Mouse (Mus musculus) layer of hippocampus, adult 11-12 months (tissue): Measurements from ENCODE around the gene Anapc15-ps.

Experiments
- DNase-seq: peaks from one replicate; pipeline ENCODE4 v3.0.0; 2022; ENCODE audit warnings: low spot score

Anapc15-ps gene

DNA sequence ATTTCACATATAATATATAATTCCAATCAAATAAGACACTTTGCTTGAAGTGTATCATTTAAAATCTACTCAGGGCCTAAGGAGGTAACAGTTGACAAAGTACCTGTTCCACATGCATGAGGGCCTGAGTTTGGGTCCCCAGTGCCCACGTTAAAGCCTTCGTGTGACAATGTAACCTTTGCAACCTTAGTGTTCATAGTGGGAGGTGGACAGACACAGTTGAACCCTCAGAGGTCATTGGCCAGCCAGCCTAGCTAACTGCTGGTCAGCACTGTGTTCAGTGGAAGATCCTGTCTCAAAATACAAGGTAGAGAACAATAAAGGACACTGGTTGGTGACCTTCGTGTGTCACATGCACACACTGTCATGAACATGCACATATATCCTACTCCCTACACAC is 4.2 kb downstream of the Anapc15-ps start:
- no peak for DNase-seq

DNA sequence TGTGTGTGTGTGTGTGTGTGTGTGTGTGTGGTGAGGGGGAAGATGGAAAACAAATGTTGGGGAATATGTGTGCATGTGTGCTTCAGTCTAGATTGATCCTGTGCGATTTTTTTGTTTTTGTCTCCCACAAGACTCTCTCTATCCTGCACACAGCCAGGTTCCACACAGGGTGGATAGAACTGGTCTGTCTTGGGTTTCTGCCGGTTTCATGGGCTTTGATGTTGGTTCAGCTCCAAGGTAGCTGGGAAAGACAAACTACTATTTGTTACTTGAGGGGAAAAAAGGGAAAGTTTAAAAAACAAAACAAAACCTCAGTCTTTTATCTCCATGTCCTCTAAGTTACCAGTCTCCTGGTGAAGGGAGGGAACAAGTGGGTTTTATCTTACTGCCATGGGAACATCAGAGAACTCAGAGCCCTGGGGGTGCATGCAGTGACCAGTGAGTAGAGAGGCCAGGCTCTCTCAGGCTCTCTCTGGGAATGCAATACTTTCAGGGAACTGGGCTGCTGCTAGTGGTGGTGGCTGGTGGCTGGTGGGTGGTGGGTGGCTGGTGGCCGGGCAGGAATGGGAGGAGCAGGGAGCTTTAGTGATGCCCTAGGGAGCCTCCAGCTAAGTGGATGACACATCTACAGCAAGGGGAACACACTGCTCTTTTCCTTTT is 5.8 kb downstream of the Anapc15-ps start:
- DNase-seq = no peak

DNA sequence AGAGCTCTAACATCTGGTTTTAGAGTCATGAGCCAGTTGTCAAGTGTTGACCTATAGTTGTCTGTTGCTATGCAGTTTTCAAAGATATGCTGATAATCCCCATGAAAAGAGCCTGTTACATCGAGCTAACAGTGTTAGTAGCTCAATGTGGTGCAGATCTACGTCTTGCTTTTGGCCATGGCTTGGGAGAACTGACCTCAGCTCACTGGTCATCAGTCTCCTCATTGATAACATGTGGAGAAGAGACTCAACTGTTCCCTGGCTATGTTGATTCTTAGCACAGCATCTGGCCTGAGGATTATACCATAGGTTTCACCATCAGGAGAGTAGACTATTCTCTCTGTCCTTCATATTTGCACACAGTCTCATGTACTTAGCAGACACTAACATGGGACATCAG is 6.5 kb downstream of the Anapc15-ps start:
- no peak for DNase-seq

DNA sequence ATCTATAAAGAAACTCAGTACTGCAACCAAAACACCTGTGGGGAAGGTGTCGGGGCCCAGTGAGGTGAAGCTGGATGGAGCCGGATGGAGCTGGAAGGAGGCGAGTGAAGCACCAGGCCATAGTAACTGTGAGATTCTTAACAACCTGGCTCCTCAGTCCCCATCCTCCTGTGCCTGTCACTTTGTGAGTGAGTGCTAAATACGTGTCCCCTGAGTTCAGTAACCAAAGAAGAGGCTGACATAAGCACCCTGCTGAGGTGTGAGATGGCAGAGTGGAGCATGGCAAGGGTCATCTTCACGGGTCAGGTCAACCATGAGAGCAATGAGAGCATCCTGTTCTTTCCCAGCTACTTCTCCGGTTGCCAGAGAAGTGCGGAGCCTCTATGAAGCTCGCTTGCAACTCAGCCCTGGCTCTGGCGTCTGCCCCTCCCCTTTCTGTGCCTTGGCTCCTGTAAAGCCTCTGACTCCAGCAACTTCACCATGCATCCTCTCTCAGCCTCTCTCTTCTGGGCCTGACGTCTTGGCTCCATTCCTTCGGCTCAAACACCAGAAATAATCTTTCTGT is 7.7 kb downstream of the Anapc15-ps start:
- DNase-seq = no peak

DNA sequence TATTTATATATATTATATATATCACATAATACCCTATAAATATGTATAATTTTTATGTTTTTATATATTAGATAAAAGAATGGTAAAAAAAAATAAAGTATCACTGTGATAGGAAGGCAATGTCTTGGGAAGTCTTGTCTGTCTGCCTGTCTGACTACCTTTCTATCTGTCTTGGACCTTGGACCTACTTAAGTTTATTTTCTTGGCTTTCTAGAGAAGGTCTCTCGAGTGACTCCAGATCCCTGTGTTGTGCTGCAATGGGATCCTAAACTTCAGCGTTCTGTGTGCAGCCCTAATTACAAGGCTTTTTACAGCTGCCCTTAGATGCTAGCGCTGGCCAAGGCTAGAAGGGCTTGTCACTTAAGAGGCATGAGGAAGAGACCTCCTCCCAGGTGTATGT is 8.6 kb downstream of the Anapc15-ps start:
- DNase-seq = no peak

DNA sequence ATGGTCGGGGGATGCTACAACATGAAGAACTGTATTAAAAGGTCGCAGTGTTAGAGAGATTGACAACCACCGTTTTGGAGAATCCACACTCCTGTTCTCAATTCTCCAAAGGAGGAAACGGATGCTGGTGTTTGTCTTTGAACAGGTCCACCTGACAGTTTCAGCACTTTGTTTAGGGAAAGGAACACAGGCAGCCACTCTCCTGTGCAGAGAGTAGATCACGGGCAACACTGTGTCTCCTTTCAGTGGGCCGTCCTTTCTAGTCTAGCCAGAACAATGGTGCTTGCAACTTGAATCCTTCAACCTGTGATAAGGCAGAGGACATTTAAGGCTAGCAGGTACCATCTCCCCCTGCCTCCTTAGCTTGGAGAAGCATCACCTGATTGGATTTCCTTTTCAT is 12.9 kb downstream of the Anapc15-ps start:
- DNase-seq = no peak

DNA sequence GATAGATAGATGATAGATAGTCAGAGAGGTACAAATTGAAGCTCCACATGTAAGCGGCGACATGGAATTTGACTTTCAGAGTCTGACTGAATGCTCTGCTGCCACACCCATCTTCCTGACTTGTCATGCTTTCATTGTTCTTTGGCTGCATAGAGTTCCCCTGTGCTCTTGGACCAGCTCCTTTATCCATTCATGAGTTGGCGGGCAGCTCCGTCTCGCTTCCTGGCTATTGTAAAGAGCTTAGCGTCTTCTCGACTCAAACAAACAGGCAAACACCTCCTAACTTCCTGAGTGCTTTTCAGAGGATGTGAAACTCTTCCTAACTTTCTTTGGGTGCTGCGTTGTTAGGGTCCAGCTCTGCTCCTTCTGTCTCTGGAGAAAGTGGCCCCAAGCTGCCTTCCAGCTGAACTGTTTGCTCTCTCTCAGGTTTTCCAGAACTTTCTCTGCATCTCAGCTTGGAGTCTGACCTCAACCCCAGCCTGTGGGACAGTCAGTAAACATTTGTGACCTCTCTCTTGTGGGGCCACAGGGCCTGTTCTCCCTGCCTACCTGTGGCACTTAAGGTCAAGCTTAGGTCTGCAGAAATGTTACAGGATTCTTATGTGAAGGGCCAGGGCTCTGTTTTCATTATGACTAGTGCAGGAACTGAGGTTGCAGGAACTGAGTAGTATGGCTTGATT is 13.6 kb downstream of the Anapc15-ps start:
- no peak for DNase-seq

DNA sequence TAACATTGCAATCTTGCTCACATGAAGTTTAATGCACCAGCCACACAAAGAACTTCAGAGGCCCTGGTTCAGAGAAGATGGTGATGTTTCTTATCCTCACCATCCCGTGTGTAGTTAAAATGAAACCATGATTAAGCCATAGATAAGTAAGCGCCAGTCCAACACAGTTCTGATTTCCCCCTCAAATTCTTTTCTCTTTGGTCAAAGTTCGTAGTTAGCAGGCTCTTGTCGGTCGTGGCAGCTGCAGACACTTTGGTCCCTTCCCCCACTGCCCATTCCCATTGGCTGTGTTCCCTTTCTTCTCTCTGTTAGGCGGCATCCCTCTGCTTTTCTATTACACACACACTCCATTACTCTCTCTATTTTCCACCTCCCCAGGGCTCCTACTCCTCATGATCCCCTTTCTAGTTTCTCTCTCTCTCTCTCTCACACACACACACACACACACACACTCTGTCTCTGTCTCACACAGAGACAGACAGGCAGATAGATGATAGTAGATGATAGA is 14.4 kb downstream of the Anapc15-ps start:
- DNase-seq = no peak

DNA sequence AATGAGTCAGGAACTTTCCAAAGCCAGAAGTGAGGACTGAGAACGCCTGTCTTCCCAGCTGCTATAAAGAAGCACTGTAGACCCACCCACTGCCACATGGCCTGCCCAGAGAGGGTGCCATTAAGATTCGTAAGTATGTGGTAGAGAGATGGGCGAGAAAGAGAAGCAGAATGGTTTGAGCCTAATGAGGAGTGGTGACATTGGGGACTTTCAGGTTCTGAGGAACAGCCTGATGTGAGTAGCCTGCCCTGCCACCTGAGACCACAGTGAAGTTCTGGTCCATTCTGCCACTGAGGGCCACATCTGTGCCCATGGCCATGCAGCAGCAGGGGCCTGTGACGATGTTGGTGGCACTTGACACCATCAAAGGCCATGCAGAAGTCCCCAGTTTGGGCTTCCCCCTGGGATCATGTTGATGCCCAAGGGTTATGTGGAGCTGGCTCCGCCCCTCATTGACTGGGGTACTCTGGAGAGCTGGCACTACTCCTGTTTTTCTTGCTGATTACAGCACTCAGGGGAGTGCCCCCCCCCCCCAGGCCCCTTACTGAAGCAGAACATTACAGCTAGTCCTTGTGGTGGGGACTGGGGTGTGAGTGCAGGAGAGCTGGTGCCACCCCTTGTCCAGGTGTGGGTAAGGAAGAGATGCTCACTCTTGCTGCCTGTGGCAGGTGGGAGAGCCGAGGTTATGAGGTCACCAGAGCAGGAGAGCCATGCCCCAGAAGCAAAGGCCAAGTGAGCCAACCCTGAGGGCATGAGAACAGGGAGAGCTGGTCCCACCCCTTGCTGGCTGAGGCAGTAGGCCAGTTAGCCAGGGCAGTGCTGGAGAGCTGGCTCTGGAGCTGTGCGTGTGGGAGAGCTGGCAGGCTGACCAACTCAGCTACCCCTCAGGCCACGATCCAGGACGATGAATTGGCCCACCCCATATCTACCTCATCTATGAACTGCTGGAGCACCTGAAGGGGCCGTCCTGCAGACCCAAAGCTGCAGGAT is 16.7 kb downstream of the Anapc15-ps start:
- no peak for DNase-seq

DNA sequence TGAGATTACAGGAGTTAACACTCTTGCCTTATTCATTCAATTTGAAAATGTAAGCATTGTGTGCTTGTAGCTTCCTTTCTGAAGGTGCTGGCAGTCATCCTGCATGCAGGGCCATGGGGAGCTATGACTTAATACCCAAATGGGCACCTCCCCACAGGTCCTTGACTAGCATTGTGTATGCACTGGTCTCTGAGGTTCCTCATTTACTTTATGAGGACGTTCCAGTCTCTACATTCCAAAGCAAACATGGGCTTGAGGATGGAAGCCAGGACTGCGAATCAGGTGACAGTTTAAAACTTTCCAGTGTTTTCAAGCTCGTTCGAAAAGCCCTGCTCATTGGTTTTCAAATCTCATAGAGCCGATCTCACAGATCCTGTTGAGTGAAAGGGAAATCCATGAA is 21.1 kb downstream of the Anapc15-ps start:
- DNase-seq = no peak

DNA sequence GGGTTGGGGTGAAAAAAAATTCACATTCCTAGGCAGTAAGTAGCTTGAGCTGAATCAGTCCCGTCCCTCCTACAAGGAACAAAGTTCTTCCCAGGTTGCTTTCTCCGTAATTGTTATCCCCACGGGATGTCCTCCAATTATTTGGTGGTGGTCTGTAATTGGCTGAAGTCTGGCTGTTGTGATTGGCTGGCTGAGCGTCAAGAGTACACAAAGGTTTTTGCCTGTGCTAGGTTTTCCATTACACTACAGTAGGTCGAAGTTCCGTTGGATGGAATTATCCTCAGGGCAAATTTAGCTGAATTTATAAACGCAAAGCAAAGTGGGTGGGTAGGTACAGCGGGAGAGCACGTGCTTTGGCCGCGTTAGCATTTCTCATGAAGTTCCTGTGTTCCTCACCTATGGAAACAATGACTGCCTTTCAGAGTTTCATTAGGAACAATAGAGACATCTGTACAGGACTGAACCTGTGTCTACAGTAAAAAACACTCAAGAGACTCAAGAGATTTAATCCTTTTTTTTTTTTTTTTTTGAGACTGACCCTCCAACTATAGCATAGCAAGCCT is 24.8 kb downstream of the Anapc15-ps start:
- no peak for DNase-seq

DNA sequence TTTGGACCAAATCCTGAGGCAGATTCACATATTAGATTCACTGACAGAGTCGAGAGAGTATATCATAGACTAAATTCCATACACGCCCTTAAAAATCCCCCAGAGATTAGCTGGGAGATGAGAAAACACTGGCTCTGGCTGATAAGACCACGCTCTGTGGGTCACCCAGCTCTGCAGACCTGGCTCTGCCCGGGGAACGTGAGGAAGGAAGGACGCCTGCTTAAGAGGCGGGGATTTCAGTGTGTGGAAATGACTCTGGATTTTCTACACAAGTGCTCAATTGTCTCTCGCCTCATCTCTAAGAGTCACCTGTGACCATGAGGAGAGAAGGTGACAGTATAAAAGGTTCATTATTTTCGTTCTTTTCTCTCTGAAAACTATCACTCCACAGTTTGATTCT is 26.1 kb downstream of the Anapc15-ps start:
- no peak for DNase-seq

DNA sequence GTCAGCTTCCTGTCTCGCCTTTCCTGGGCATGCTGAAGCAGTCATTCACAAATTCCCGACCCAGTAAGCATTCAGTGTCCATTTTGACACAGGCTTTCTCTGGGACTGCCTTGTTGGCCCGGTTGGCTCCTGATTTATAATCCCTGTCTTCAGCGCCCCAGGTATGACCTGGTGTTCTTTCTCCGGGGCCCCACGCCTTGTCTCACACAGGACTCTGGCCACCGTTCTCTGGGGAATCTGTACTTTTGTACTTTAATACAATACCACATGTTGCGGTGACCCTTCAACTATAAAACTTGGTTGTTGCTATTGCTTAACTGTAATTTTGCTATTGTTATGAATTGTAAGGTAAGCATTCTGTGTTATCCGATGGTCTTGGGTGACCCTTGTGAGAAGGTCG is 26.7 kb downstream of the Anapc15-ps start:
- no peak for DNase-seq

DNA sequence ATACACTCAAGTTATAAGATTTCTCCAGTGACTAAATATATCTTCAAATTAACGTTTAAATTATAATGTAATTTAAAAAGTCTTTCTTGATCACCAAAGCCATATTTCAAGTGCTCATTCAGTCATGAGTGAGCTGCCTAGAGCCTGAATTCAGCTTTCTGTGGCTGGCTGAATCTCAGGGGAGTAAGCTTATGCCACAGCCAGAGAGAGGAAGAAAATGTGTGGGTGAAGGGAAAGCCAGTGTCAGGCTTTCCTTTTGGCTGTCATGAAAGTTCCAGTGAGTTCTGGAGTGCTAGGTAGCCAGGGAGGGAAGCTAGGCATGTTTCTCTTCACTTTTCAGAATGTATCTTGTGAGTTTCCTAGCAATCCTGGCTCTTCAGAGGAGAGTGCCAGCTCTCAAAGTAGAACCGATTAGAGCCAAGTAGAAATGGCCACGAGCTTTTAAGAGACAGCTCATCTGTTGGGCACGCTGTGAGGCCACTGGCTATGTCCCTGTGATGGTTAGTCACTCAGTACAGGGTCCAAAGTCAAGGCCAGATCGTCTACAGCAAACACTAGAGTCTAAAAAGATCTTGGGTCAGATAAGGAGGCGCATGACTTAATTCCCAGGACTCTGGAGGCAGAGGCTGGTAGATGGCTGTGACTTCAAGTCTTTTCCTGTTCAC is 29.4 kb downstream of the Anapc15-ps start:
- no peak for DNase-seq

DNA sequence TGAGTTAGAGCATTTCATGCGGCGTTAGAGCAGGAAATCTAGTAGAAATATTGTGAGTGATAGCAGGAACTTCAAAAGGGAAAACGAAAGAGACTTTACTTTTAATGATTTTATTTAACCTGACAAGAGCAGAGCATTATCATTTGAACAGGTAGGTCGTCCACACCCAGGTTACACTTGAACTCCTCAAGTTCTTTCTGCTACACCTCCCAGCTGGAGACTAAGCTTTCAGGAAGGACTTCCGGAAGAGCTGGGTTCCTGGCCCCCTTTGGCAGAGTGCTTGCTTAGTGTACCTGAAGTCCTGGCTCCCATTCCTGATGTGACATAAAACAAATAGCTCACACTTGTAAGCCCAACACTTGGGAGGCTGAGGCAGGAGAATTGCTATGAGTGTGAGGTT is 30.2 kb downstream of the Anapc15-ps start:
- DNase-seq = no peak

DNA sequence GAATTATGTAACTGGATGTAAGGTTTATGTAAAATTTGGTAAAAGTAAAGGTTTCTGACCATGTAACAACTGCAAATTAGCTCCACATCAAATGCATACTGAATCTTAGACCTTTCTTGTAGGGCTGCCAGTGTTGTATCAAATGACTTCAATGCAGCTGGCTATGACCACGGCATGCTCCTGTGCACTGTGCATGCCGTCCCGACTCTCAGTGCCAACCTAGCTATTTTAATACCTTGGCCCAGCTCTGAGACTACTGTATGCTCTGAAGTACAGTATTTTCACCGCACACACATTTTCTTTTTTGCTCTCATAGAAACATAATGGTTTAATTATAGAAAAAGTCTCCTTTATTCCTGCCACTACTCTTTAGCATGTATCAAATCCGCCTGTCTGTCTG is 31.9 kb downstream of the Anapc15-ps start:
- no peak for DNase-seq

DNA sequence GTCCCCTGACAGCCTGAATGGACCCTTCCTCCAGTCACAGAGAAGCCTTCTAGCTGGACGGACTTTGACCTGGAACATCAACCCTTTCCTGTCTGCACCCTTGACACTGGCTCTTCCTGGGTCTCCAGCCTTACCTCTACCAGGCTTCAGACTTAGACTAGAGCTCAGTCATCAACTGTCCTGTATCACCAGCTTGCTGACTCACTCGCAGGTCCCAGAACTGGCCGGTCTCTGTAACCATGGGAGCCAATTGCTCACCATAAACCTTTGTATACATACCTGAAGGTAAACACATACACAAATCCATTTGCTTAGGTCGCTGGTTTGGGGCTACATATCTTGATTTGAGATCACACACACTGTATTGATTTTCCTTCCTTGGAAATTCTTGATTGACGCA is 33.8 kb downstream of the Anapc15-ps start:
- no peak for DNase-seq

DNA sequence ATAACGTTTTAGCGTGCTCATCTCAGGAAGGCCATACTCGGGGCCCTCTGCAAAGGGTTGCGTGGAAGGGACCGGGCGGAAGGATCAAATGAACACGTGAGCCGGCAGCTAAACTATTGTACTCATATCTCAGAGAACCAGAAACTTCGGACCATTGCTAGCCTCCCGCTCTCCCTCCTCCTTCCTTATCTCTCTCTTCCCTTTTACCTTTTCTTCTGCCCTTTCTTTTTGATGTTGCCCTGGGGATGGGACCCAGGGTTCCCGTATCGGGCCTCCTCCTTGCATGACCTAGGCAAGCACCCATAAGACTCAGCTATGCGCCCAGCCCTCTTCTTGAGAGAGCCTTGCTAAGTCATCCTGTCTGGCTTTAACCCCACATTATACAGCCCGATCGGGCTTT is 38.5 kb downstream of the Anapc15-ps start:
- DNase-seq = no peak

DNA sequence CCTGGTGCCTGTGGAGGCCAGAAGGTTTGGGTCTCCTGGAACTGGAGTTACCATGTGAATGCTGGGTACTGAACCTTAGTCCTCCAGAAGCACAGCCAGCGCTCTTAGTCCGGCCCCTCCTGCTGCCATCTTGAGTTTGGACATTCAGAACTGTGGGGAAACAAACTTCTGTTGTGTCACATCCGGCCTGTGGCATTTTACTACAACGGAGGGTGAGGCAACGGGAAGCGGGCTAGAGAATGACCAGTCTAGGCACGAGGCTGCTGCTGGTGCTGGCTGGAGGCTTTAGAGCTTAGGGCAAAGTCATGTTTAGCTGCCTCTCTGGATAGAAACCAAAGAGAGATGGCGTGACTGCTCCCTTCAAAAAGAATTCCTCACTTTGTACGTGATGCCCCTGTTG is 39.0 kb downstream of the Anapc15-ps start:
- no peak for DNase-seq

DNA sequence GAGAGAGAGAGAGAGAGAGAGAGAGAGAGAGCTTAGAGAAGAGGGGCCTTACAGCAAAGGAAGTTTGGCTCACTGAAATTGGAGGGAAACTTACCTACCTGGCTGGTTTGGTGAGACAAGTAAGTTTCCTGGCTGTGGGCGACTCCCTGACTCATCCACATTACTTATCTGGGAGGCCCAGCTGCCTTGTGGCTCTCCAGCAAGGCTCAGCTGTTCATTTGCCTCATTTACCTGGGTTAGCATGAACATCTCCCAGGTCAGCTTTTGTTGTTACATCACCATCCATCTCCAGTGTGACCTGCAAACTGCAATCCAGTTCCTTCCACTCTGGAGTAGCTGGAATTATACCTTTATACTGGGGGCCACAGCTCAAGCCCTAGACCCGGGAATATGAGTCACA is 41.7 kb downstream of the Anapc15-ps start:
- no peak for DNase-seq

DNA sequence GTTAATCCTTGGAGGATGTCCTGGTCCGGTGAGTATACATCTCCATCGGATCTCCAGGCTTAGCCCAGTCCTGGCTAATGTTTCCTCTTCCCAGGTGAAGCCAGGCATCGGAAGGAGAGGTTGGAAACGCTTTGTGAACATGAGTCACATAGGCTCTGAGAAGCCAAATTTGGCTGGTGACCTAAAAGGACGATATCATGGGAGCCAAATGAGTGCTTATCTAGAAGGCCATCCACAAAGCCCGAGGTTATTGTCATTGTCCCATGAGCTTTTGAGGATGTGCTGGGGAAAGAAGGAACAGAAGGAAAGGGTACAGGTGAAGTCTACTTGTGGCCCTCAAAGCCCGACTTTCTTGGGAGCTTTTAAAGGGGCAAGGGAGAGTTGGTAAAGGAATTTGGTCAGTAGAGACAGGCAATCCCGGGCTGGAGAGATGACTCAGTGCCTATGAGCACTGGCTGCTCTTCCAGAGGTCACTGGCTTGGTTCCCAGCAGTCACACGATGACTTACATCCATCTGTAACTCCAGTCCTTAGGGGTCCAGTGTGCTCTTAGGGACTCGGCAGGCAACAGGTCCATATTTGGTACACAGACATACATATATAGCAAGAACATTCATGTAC is 42.4 kb downstream of the Anapc15-ps start:
- no peak for DNase-seq
